Mouse (Mus musculus) natural killer cell, adult 2 months (primary cell): ENCODE data around the gene 2310022A10Rik.

ENCODE experiments used
- DNase-seq, 2 experiments: peaks; one replicate each; pipeline ENCODE4 v3.0.0; 2022; ENCODE audit warnings: low spot score in 2 of 2

Gene 2310022A10Rik

DNA sequence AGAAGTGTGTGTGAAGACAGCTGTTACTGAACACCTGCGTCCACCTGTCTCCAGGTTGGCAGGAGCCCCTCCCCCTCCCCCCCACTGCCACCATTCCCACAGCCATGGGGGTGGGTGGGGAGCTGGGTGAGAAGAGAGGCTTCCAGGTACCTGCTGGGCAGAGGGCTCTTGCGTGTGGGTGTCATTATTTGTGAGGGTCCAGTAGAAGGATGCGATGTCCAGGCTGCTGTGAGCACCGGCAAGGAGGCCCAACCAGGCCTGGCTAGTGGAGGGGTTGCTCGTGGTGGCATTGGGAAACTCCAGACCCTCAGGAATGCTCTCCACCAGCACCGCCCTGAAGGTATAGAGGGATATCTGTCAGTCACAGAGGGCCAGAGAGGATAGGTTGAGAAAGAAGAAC, 12.1 kb upstream of the 2310022A10Rik start:
- DNase-seq, result no peak

DNA sequence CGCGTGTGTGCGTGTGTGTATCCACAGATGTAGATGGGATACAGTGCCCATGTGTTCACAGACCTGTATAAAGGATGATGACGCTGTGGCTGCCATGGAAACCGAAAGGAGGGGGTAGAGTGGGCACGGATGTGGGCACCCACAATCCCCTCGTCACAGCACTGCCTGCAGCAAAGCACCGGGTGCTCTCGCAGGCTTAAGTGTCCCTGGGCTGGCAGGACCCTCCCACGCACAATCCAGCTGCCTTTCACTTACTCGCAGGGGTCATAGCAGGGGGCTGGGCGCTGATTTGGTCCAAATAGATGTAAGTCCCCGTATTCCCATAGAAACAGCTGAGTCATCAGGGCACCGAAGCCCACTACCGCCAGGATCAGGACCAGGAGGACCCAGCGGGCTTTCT, 11.6 kb upstream of the 2310022A10Rik start:
- DNase-seq, result peak; percentile 90 to 93

DNA sequence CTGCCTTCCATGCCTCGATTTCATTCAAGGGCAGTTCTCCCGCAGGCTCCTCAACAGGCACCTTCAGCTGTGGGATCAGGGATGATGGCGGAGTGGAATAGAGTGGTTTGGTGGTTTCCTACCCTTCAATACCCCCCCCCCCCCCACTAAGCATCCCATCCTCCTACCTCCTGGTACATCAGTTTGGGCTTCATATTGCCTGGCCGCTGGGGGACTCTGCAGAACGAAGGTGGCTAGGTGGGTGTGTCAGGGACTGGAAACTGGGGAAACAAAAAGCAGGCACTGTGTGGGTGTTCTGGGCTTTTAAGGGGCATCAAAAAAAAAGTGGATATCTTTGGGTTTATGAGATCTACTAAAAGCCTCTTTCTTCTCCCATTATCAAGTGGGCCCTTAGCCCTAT, 11.1 kb upstream of the 2310022A10Rik start:
- no peak for DNase-seq

DNA sequence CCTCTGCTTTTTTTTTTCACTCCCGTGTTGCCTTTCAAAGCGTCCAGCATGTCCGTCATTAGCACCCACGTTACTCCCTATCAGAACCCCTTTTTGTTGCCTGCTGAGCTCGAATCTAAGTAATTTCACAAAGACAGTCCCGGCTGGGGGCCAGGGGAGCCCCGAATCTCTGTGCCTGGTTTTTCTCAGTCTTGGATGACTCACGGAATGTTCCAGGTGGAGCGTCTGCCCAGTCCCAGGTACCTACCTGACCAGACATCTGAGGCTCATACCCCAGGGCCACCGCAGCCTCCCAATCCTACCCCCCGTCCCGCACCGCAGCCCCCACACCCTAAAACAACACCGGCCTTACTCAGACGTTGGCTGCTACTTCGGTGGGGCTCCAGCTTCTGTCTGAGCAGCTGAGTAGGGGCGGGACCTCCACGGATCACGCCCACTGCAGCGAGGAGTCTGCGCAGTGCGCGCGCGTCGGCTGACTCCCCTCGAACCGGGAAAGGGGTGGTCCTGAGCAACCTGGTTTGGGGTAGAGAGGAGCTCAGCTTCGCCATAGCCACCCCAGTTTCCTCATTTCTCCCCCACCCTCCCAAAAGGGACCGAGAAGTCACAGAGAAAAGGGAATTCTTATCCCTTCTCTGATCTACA, 10.5 kb upstream of the 2310022A10Rik start:
- DNase-seq, result peak; percentile 73 to 80

DNA sequence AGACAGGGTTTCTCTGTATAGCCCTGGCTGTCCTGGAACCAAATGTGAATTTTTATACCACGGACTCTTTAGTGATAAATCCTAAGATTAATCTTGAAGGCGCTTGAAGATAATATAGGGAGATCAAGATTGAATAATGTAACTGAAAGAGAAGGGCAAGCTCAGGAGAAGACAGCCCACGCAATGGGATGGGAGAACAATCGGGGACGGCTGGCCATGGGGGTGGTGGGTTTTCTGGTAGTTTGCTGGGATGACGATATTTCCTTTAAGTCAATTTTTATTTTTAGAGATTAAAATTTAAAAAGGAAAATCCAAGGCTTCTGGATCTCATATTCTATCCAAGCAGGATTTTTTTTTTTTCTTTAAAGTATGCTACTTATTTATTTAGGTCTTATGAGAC, 10.0 kb upstream of the 2310022A10Rik start:
- no peak for DNase-seq

DNA sequence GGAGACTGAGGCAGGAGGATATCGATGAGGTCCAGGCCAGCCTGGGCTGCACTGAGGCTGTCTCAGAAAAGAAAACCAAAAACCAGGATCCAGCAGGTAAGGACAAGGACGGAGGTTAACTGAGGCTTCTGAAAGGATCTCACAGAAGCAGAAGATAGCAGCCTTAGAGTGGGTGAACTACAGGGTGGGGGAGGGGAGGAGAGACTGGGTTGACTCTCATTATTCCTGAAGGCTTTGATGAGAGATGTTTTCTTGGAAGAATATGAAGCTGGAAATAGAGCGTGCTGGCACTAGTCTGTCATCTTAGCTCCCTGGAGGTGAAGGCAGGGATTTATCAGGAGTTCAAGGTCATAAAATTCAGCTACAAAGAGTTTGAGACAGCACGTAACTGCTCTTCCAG, 9.2 kb upstream of the 2310022A10Rik start:
- DNase-seq, result no peak

DNA sequence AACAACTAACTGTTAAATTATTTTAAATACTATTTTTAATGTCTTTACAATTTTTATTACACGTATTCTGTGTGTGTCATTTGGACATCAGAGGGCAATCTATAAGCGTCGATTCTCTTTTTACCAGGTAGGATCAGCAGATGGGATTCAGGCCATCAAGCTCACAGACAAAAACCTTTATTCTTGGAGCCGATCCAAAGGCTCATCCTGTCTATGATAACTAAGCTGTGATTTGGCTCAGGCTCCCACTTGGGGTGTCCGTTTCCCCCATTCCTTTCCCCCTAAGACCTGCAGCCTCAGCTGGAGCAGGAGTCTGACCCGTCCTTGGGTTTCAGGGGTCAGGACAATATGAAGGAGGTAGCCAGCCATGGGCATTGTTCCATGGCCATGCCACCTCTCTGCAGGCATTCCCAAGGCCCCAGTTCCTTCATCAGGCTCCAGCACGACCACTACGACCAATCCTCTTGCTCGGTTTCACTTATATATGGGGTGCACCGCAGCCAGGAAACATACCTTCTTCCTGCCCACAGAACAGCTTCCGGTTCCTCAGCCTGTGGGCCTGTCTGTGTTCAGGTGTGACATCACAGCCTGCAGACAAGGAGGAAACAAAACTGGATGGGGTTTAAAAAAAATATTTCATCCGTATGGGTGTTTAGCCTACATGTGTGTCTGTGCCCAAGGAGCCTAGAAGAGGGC, 8.2 kb upstream of the 2310022A10Rik start:
- peak; percentile 74 to 82 for DNase-seq

DNA sequence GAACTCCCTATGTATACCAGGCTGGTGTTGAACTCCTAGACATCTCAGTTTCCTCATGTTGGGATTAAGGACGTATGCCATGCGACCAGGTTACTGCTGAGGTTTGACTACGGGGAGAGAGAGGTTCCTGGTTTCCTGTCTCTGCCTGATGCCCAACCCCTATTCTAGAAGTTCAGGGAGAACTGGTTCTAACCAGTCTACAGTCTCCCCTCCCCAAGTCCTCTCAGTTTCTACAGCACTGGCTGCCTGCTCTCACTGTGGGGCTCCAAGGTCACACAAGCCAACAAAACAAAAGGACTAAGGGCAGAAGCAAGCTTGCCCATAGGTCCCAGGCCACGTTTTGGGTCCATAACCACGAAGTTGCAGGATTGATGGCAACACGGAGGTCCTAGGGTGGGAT, 3.4 kb upstream of the 2310022A10Rik start:
- no peak for DNase-seq

DNA sequence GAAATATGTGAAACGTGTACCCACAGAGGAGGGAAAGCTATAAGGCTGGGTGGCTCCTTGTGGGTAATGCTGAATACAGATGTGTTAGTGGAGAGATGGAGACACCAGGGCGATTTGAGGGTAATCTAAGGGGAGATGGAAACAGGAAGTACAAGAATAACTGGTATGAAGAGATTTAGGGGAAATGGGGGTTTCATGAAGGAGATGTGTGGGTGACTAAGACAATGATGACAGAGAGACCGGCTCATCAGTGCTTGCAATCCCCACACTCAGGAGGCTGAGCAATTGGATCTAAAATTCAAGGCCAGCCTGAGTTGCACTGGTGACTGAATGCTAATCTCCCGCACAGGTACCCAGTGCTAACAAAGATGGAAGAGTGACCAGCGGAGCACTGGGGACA, 963 bp upstream of the 2310022A10Rik start:
- no peak for DNase-seq

DNA sequence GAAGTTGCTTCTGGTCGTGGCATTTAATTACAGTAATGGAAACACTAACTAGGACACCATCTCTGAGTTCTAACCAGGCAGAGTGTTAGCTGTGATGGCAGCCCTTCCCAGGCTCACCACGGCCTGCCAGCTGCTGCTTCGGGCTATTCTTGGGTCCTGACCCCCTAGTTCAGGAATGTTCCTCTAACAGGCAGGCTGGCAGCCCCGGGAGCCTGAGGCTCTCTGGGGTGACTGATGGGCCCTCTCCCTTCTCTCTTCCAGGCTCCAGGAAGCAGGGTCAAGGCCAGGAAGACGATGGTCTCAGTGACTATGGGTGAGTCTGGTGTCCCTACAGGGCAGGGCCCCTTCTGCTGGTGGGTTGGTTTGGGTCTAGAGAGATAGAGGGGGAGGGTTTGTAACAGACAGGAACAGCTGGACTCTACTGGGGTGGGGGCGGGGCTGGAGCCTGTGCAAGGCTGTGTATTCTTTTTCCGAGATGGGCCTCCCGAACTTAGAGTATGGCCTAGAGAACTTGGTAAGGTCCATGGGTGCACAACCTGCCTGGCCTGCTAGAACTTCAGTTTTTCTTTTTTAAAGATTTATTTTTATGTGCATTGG, 7.4 kb downstream of the 2310022A10Rik start:
- no peak for DNase-seq

DNA sequence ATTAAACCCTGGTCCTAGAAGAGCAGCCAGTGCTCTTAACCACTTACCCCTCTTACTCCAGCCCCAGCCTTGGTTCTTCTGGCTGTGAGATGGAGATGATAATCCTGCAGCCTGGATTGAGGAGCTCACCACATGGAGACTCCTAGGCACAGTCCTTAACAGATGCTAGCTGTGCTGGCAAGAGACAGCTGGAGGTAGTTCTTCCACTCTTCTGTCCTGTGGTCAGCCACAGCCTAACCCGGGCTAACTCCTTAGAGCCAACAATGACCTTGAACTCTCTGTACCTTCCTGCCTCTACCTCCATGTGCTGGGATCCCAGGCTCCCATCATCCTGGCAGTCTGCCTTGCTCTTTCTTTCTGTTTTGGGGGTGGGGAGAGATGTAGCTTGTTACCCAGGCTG, 7.9 kb downstream of the 2310022A10Rik start:
- no peak for DNase-seq

DNA sequence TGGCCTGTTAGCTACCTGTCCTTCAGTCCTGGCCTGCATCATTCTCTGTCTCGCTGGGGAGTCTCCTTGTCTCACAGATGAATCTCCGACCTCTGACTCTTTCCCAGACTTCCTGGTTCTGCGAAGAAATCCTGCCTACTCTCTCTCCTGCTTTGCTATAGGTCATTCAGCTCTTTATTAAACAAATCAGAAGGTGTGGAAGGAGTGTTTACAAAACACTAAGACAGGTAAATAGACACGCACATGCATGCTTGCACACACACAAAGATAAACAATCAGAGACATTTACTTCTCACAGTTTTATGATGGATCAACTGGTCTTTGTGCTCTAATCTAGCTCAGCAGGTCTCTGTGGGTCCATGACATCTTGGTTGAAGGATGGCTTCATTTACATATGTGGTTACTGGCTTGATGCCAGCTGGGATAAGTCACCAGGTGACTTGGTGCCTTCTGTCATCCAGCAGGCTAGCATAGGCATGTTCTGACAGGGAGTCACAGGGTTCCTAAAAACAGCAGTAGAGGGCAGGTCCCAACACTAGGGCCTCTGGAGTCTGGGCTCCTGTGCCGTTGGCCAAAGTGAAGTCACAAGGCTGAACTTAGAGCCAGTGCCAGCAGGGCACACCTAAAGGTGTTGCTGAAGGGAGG, 16.7 kb downstream of the 2310022A10Rik start:
- no peak for DNase-seq

DNA sequence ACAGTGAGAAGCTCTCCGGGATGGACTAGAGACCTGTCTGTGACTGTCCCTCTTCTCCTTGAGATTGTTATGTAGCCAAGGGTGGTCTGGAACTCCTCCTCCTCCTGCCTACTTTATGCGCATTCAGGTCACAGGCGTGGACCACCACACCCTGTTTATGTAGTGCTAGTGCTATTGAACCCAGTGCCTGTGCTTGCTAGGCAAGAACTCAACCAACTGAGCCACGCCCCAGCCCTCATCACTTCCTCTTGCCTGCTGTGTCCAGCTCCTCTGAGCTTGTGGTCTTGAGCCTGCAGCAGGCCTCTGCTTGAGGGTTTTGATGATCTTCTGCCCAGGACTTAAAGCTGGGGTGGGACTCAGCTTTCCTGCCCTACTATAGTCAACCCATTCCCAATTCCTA, 19.1 kb downstream of the 2310022A10Rik start:
- DNase-seq, result no peak

DNA sequence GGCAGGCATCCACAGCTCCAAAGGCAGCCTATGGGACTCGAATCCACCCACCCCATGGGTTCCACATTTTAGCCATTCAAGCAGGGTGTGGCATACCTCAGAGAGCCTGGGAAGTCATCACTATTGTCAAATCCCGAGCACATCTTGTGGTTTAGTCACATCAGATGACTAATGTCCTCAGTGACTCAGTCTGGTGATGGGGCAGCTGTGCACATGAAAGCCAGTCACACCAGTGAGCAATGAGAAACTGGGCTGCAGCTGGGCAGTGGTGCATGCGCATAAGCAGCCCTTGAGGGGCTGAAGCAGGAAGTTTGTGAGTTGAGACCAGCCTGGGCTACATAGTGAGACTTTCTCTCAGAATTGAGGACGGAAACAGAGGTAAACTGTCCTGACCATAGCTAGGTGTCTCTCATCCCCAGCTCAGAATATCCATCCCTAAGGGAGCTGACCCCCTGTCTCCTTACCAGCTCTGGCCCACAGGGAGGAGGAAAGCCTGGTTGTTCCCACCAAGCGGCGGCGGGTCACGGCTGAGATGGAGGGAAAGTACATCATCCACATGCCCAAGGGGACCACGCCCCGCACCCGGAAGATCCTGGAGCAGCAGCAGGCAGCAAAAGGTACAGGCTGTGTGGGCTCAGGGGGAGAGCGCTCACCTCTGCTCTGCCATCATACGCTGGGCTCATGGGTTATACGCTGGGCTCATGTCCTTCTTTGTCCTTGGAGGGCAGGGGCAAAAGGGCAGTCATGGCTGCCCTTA, 21.3 kb downstream of the 2310022A10Rik start:
- peak in 1 of 2 experiments; percentile 25 for DNase-seq

DNA sequence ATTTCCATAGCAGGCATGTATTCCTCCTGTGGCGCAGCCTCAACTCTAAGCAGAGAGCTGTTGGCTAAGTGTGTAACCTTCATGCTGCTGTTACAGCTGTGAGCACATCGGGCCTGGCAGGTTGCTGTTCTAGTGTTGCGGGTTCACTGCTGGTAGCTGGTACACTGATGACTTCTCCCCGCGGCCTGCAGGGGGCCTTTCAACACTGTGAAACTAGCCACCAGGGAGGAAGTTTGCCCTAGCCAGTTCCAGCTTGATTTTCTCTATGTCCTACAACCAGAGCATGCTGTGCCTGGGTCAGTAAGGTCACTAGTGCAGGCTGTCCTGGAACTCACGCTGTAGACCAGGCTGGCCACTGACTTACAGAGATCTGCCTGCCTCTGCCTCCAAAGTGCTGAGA, 23.9 kb downstream of the 2310022A10Rik start:
- peak; percentile 30 to 62 for DNase-seq

DNA sequence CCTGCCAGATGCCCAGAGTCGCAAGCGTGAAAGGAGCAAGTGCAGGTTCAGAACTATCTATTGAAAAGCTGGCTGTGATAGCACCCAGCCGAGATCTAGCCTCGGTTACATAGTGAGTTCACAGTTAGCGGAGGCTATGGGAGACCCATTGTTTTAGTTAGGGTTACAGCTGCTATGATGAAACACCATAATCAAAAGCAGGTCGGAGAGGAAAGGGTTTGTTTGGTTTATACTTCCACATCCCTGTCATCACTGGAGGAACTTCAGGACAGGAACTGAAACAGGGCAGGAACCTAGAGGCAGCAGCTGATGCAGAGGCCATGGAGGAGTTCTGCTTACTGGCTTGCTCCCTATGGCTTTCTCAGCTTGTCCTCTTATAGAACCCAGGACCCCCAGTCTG, 24.6 kb downstream of the 2310022A10Rik start:
- no peak for DNase-seq

DNA sequence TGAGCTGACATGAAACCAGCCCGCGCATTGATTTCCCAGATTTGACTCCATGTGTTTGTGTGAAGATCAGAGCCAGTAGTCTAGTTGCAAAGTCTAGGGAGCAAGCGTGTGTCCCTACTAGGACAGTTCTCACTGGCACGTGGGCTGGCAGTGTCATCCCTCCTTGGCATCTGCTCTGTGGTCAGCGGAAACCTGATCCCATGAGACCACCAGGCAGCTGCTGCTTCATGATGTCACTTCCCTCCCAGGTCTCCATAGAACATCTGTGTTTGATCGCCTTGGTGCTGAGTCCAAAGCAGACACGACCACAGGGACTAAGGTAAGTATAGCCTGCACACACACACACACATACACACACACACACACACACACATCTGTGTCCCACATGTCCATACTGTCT, 25.4 kb downstream of the 2310022A10Rik start:
- DNase-seq, result no peak

DNA sequence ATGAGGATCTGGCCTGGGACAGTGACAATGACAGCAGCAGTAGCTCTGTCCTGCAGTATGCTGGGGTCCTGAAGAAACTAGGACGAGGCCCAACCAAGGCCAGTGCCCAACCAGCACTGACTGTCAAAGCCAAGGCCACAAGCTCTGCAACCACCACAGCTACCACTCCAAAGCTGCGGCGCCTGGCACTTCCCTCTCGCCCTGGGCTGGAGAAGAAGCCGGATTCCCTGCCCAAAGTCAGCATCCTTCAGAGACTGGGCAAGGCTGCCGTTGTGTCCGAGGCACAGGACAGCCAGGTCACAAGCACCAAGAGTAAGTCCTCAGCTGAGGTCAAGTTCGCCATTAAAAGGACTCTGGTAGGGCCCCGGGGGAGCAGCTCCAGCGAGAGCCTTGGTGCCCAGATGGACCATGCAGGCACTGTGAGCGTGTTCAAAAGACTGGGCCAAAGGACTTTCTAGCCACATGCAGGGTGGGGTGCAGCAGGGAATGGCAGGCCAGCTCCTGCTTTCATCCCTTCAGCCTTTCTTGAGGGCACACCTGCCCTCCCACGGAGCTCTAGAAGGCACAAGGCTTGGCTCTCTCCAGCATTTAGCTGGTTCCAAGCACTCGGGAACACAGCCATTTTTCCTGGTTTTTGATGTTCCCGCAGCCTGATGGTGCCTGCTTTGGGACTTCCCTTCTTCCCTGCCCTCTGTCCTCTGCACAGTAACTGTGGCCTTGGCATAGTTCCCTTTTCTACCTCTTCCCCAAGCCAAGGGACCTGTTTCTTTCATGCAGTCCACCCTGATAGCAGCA, 27.5 kb downstream of the 2310022A10Rik start:
- DNase-seq, result no peak

DNA sequence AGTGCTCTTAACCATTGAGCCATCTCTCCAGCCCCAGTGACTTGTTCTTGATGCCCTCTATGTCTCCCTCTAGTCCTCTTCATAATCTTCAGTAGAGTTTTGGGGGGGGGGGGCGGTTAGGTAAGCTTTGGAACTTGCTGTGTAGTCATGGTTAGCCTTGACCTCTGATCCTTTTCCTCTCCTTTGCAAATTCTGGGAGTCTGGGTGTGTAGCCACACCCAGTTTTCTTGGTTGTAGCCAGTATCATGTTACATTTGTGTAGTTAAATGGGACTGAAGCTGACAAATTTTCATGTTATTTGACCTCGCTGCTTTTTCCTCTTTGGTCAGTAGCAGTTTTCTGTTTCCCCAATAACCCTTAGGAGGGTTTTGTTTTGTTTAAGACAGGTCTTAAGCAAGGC, 33.8 kb downstream of the 2310022A10Rik start:
- no peak for DNase-seq

DNA sequence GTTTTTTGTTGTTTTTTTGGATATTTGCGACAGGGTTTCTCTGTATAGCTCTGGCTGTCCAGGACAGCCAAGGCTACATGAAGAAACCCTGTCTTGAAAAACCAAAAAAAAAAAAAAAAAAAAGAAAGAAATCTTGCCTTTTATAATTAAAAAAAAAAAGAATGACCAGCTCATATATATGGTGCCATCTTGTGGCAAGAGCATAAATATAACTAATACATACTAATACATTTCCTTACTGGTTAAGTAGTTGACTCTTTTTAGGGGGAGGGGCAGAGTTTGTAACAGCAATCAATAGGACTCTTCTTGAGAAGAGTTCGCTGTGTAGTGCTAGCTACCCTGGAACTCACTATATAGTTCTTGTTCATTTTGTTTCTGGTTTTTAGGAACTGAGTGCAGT, 34.7 kb downstream of the 2310022A10Rik start:
- DNase-seq, result no peak

DNA sequence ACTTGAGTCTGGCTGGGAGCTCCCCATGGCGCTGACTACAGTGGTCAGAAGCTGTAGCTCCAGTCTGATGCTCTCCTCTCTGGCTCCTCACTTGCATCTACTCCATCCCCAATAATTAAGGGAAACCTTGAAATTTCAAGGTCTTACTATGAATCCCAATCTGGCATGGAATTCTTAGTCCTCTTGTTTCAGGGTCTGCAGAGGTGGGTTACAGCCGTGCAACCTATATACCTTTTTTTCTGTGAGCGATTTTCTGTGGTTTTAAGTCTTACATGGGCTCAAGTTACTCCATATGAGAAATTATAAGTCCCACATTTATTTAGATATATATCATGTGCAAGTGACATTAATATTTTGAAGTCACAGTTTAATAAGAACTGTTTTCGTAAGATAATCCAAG, 37.1 kb downstream of the 2310022A10Rik start:
- no peak for DNase-seq
